Mouse (Mus musculus): ENCODE data around the gene Dbi. TPM values are rescaled to one million over a fixed set of nuclear protein-coding genes. Genes with fewer than 3 reads are reported as not detected.

Dbi gene
- polyA plus RNA-seq (2012; rRNA removed), result 466 and 468 TPM in 2 replicates

DNA sequence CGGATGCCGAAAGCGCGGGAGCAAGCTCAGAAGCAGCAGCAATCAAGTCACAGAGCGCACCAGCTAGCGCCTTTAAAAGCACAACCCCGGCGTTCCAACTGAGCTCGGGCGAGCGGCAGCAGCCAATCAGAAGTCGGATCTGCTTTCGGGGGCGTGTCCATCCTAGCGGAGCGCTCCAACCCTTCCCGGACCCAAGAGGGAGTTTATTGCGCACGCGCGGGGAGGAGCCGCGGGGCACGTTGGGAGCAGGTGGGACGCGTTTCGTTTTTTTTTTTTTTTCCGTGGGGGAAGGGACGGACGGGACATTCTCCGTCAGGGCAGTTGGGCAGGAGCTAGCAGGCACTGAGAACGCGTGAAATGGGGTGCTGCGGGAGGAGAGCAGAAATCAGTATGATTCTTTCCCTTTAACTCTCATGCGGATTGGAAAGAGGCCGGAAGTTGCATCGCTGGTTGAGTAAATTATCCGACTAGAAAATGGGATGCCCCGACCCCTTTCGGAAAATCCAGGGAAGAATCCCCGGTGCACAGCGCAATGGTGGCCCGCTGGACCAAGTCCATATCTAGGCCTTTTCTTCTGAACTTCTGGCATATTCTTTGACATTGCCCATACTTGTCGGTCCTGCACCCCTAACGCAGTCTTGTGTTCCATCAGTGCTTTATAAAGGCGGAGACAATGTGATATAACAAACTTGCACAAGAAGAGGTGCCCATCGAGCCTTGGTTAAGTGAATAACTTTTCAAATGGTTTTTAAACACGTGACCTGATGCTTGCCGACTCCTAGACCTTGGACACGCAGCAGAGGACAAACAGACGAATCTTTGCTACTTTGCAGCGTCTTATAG is at the start of gene Dbi, which contains the start of gene 3110009E18Rik:
Gene Dbi, minus strand, starts transcription at position 110 of the 843 bp plus-strand sequence.
Gene 3110009E18Rik, plus strand, starts transcription at position 219 of the 843 bp plus-strand sequence.

DNA sequence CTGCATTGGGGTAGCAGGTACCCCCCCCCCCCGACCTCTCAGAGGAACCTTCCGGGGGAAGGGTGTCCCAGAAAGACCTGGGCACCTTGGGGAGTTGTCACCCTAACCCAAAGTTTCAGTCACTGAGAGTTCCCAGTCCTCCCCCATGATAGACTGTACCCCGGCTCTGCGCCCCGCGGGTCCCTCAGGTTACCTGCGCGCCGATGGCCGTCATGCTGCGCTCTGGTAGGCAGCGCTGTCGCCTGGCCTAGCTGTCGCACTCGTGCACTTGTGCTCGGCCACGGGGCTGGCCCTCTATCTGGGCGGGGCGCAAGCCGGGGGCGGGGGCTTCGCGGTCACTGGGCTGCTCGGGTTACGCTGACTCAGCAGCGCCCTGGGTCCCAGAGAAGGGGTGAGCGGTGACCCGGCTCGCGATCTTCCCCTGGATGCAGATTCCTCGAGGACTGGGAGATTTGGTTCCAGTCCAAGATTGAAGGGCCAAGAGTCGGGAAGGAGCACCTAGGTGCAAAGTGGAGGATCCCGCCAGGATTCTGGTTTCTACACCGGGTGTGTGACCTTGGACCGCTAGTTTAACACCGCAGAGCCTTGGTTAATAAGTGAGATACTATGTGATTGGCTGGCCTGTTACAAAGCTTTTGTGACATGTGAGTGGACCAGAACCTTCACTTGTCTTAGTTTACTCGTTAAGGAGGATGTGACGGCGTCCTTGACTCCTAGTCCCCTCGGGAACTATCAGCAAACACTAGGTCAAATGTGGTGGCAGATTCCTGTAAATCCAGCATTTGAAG is 47.2 kb downstream of the Dbi start, which contains the start of gene Tmem37:
Gene Tmem37, minus strand, starts transcription at position 556 of the 788 bp plus-strand sequence.

Other genes with a start within 250 kb of the Dbi start
- 5.9 and 8.0 TPM in 2 replicates for gene Tmem177, start 207.9 kb downstream of the Dbi start, polyA plus RNA-seq (2012; rRNA removed)
- 0.11 and 0.26 TPM in 2 replicates for gene Cfap221, start 123.8 kb downstream of the Dbi start, polyA plus RNA-seq (2012; rRNA removed)
- 0.65 and 0.94 TPM in 2 replicates for gene Sctr, start 114.2 kb downstream of the Dbi start, polyA plus RNA-seq (2012; rRNA removed)
- 3.2 and 5.6 TPM in 2 replicates for gene Tmem37, start 47.0 kb downstream of the Dbi start, polyA plus RNA-seq (2012; rRNA removed)
- gene 3110009E18Rik, start 109 bp upstream of the Dbi start, polyA plus RNA-seq (2012; rRNA removed), result 9.6 and 12.1 TPM in 2 replicates
- 4.6 and 6.4 TPM in 2 replicates for gene Steap3, start 151.6 kb upstream of the Dbi start, polyA plus RNA-seq (2012; rRNA removed)
- 0.24 and 0.43 TPM in 2 replicates for gene C1ql2, start 219.5 kb upstream of the Dbi start, polyA plus RNA-seq (2012; rRNA removed)

All from central nervous system, embryonic 11.5 days (tissue).